Mouse (Mus musculus) ovary, adult 18-20 months (tissue): ENCODE results near the gene Map2k6.
"Not testable (repeated sequence)": the region's sequence is repeated elsewhere in the genome, so short reads cannot be mapped to it uniquely, and the experiment has no call there.

ENCODE experiments used
- DNase-seq: peaks from one replicate; pipeline ENCODE4 v3.0.0; 2022; ENCODE audit warnings: low spot score, mixed read lengths

The Map2k6 gene

DNA sequence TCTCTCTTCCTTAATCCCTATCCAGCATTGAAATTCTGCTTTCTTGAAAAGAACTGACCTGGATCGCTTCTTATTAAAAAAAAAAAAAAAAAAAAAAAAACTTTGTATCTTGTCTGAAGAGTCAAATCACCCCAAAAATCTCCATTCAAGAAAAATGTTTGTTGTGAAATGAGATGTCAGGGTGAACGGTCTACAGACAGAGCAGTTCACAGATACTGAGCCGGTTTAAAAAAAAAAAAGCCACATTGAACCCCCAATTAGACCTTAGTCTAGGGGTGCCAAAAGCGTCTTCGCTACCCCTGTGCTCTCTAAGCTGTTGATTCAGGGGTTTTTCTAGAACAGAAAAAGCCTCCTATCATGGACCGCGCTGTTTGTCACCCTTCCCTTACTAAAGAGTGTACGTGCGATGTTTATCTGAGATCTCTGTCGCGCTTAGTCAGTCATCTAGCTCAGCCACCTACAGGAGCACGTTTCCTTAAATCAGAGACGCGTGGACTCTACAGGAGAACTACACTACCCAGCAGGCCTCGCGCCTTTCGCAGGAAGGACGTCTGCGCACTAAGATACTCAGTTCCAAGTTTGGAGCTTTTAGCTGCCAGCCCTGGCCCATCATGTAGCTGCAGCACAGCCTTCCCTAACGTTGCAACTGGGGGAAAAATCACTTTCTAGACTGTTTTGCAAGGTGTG is at the start of gene Map2k6:
Map2k6 (plus strand) TSS at position 570 of the 687 bp plus-strand sequence.
- peak; percentile 61 for DNase-seq

DNA sequence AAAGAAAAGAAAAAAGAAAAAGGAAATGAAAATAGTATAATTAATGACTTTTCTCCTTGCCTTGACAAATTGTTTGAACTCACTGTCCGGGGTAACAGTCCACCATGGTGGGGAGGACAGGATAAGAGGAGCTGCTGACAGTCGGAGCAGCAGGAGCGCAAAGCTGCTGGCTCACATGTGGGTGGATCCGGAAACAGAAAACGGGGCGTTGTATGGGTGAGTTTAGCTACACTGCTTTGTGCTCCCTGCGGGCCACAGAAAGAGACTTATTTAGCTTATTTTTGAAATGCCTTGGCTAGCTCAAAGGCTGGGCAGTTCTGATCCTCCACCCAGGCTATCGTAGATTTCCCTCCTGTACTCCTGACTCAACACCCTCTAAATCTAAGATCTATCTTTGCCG is 44.7 kb upstream of the Map2k6 start:
- no peak for DNase-seq

DNA sequence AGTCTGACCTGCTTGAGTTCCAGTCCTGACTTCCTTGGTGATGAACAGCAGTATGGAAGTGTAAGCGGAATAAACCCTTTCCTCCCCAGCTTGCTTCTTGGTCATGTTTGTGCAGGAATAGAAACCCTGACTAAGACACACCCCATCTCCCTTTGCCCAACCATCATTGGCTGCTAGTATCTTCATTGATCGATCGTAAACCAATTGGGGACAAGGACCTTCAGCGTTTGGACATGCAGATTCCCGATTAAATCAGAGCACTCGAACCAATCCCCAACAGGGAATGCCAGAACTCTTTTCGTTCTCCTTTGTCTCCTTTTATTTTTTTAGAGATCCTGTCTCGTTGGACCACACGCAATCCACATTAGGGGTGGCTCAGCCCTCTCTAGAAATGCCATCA is 43.8 kb upstream of the Map2k6 start:
- not testable (repeated sequence) for DNase-seq

DNA sequence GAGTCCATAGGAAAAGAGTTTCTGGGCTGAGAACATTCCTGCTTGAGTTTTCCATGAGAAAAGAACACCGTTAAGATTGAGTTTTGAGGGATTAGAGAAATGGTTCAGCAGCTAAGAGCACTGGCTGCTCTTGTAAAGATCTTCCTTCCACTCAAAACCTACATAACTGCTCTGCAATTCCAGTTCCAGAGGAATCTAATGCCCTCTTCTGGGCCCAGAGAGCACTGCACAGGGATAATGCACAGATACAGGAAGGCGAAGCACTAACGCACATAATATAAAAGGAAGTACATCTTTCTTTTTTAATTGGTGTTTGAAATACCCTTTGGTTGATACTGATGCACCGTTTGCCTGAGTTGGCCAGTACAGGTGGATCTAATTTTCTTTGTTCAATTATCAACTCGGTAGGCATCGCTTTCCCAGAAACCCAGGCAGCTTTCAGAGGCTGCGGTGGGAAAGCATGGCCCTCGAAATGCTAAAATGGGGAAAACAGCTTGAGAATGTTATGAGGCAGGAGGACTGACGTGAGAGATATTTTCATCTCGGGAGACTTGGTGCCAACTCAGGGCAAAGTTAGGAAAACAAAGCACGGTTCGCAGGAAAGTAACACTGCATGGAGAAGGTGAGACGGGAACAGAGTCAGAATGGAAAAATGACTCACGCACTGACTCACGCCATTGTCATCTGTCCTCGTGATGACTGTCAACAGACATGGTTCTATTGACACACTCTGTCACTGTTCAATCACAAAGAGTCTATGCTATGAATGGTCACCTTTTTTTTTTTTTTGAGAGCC is 41.0 kb upstream of the Map2k6 start:
- DNase-seq = no peak

DNA sequence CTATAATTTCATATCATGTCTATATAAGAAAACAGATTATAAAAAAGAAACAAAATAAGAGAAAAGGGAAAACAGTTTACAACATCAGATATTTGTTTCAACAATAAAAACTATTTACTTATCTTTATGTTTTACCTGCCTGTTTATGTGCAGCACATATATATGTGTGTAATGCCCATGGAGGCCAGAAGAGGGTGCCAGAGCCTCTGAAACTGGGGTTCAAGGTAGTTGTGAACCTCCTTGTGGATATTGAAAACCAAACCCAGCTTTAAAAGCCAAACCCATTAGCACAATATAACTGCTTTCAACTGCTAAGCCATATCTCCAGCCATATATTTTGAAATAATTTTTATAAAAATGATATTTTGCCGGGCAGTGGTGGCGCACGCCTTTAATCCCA is 33.9 kb upstream of the Map2k6 start:
- DNase-seq = no peak

DNA sequence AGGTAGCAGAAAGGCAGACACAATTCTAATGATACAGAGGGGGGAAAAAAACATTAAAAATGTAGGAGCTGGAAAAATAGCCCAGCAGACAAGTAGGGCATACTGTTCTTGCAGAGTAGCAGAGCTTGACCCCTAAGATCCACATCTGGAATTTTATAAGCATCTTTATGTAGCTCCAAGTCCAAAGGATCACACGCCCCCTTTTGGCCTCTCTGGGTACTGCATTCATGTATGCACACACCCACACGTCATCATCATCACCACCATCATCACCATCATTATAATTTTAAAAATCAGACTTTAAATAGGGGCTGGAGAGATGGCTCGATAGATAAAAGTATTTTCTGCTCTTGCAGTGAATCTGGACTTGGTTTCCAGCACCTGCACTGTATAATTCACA is 32.0 kb upstream of the Map2k6 start:
- DNase-seq = no peak

DNA sequence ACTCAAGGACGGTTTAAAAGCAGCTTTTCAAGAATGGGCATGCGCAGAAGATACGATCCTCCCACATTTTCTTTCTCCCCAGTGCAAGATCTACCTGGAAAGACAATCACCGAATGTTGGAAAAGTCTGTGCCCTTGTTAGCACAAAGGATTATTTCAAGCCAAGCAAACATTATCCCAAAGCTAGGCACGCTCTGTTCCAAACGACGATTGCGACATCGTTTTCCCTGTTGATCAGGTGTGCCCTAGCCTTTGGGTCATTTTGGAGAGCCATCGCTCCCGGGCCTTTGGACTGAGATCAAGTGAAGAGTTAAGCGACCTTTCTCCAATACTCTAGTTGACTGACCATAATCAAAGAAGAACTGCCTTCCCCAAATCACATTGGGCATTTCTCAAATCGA is 31.3 kb upstream of the Map2k6 start:
- DNase-seq = no peak

DNA sequence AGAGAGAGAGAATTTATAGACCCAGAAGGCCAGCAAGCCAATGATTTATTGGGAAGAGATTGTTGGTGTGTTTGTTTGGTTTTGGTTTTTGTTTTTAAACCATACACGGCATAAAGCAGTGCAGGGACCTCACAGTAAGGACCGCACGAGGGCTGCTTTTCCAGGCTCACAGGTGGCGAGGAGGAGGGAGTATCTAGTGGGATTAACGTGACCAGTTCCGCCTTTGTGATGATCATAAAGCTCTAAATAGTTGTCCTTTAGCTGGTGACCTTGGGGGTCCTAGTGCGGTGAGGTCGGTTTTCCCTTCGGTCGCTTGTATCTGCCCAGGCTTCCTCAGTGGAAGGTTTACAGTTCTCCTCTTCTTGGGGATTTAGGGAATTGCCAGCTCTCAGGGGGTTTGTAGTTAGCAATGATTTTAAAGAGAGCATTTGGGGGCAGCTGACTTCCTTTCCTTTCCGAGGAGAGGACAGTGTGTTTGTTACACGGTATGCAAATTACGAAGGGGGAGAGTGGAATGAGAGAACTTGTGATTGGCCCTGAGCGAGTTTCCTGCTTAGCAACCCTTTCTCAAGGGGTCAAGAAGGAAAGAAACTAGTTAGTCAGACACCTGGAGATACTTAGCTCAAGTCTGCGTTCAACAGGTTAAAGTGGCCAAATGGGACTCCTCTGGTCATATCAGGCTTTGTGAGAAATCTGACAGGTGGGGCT is 29.5 kb upstream of the Map2k6 start:
- no peak for DNase-seq

DNA sequence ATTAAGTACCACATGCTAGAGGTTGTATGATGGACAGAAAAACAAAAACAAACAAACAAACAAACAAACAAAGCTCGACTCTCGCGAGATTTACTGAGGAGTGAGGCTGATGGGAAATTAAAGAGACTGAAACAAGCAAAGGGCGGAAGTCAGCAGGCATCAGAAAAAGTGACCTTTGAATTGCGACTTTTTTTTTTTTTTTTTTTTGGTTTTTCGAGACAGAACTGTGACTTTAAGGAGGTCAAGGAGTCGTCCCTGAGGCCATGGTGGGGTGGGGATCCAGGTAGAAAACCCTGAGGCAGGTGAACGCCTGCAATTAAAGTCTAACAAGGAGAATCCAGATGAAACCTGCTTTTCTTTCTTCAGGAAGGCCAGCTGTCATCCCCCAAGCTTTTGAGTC is 27.1 kb upstream of the Map2k6 start:
- DNase-seq = no peak

DNA sequence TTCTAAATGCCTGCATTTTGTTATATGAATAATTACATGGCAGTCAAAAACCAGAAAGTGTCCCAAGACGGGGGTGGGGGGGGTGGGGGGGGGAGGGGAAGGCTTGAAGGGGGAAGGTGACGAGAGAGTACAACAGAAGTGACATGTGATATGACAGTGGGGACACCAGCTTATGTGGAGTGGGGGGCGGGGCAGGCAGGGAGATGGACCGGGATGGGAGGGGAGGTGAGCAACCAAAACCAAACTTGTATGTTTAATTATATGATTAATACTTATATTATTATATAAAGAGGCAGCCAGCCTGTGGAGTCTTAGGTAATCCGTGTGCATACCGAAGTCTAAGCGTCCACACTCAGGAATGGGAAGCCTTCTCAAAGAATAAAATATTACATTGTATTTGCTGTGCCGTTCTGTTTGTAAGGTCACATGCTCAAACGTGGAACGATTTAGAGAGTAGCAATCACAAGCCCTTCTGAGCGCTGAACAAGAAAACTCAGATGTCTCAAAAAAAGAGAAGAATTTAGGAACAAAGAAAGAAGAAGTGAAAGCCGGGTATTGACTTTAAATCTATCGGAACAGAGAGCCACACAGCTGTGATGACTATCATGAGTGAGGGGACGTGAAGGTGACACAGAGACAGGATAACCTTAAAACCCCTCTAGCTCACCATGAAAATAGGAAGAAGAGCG is 26.5 kb upstream of the Map2k6 start:
- DNase-seq = no peak

DNA sequence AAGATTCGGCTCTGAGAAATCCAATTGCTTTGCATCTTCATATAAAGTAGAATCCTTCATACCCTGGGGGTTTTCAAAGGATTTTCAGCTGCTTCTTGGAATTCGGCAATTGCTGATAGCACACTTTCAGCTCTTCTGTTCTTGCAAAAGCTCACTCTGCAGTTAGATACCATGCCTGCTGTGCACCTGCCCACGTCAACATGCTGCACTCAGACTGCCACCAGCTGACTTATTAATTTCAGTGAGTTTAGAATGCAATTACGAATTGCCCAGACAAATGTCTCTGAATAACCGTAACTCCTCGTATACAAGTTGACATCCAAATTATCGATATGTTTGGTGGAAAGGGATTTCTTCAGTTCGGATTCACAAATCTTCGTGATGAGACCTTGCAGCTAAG is 24.9 kb upstream of the Map2k6 start:
- no peak for DNase-seq

DNA sequence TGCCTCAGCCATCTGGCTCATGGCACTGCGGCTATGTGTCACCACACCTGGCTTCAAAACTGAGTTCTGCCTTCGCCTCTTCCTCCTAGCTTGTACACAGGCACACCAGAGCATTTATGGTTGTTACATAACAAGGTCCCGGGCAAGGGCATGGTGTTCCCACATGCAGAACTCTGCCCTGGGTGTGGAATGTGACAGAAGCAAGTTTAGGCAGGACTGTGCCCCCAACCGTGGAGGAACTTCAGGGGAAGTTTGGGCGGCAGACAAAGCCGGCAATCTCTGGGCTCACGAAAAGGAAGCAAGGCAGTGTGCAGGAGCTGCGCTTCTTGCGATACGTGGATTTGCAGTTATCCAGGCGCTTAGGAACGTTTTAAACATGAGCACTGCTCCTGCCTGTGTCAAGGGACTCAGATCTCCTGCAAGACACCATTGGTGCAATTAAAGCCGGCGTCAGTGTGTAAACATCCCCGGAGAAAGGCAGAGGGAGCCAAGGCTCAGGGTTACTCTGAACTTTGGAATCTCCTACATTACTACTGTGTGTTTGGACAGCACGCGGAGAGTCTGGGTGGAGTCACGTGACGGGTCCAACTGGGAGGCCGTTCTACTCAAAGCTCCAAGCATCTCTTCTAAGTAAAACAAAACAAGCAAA is 19.1 kb upstream of the Map2k6 start:
- peak; percentile 64 for DNase-seq

DNA sequence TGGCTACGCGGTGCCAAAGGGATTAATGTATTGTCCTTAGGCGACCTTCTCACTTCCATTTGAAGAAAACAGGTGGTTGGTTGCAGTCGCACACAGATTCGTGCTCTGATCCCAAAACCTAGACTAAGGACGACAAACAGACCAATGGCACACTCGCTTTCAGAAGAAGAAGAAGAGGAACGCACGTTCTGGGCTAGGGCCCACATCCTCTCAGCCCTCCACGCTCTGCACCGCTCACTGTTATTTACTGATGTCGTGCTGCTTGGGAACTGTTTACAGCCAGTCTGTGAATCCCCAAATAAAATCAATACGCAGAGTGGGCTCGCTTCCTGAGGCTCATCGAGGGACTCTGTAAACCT is 18.6 kb upstream of the Map2k6 start:
- no peak for DNase-seq

DNA sequence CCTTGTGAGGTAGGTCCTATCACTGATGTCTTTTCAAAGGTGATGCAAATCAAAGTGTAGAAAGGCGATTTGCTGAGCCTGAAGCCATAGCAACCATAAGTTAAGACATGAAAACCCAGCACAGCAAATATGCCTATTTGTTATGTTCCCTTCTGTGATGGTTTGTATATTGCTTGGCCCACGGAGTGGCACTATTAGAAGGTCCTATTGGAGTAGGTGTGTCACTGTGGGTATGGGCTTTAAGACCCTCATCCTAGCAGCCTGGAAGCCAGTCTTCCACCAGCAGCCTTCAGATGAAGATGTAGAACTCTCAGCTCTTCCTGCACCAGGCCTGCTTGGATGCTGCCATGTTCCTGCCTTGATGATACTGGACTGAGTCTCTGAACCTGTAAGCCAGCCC is 13.4 kb upstream of the Map2k6 start:
- DNase-seq = no peak

DNA sequence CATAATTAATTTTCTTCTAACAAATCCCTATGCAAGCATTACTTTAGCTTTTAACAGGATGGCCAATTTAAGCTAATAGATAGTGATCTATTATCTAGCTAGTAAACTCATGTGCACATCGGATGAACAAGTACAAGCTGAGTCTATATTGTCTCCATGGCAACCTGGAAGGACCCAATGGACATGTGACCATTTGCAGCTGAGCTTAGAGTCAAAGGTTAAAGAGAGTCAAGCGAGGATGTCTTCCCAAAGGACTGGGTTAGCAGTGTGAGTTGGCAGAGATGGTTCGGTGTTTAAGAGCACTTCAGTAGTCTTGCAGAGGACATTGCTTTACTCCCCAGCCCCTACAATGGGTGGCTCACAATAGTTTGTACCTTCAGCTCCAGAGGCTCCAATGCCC is 6.2 kb upstream of the Map2k6 start:
- DNase-seq = no peak

DNA sequence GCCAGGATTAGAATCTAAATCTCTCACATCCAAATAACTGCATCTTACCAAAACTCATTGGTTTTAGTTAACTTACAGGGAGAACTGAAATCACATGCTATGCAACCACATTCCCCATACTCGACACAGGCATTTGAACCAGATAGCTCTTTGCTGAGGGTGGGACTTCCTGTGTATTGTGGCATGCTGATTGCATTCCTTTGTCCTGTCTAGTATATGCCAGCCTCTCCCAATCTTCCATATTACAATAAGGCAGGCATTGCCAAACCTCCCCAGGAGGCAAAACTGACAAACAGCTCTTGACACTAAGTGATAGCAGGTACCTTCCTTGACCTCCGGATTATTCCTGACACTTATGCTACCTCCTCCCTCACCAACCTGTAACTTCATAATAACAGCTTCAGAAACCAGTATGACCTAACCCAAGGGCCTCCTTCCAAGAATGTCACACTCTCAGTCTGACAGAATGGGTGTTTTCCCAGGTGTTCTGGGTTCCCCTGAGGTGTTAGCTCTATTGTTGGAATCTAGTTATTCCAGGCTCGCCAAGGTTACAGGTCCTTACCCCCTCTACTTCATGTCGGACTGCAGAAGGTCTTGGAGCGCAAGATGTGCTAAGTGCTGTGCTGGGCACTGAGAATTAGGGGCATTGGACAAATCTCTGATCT is 4.0 kb upstream of the Map2k6 start:
- DNase-seq = no peak

DNA sequence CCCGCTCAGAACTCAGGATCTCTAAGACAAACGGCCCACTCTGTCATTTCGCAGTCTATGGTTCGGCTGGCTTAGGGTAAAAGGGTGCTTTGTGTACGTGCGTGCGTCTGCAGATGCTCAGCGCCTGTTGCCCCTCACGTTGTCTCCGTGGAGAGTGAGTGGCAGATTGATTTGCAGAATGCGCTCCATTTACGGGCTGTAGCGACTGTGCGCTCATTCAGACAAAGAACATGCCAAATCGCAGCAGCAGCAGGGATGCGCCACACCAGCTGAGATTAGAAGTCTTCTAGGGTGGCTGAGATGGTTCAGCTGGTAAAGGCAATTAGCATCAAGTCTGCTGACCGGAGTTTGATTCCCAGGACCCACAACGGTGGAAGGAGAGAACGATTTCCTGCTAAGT is 2.8 kb upstream of the Map2k6 start:
- DNase-seq = no peak

DNA sequence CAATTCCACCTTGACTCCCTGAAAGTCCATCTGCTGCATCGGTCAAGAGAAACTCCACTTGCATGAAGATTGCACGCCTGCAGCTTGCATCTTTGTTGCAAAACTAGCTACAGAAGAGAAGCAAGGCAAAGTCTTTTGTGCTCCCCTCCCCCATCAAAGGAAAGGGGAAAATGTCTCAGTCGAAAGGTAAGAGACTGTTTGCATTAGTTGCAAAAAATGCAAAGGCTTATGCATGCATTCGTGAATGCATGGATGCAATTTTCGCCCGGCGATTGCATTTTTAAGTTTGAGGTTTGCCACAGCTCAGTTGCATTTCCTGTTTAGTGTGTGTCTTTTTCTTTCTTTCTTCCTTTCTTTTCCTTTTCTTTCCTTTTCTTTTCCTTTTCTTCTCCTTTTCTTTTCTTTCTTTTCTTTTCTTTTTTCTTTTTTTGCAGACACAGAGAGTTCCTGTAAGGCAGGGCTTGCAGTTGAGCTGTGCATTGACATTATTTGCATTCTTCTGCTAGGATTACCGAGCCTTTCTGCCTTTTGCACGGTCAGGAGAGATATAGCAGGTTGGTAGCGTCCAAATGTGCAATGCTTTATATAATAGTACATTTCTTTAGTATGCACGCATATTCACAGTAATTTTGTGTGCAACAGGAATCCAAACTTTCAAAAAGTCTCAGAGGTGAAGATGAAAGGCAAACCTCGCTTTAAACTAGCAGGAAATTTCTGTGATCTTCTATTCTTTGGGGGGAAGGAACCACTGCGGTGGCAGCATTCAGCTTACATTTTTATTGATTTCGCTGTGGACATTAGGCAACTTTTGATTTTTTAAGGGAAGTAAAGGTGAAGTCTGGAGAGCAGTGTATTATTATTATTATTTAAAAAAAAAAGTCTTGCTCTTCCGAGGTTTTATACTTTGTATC is 573 bp downstream of the Map2k6 start:
- DNase-seq = no peak

DNA sequence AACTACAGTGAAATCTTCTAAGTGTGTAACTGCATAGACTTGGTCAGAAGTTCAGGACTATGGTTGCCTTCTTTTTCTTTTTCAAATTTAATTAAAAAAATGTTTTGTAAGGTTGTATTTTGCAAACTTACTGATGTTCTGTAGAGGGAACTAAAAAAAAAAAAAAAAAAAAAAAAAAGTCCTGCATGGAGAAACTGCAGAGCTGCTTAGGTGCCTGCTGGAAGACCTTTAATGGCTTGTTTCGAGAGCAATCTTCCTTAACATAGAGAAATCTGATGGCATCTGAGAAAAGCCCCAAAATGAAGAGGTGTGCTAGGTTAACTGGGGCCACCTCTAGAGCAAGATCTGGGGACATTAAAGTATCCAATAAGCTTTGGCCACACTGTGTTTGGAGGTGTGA is 1.4 kb downstream of the Map2k6 start:
- no peak for DNase-seq

DNA sequence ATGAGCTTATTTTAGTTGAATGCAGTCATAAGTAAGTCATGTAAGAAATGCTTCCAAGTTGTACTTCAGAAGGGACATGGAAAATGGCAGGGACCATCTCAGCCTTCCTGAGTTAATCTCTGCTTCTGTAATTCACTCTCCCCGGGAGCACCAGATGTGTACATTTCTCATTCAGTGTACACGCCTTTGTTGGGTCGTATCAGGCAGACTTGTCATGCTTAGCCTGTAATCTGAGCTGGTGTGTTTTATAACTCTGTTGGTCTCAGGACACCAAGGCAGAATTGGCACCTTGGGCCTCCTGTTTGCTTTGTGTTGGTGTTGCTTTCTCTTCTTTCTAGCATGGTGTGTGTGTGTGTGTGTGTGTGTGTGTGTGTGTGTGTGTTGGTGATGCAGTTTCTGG is 3.7 kb downstream of the Map2k6 start:
- no peak for DNase-seq

DNA sequence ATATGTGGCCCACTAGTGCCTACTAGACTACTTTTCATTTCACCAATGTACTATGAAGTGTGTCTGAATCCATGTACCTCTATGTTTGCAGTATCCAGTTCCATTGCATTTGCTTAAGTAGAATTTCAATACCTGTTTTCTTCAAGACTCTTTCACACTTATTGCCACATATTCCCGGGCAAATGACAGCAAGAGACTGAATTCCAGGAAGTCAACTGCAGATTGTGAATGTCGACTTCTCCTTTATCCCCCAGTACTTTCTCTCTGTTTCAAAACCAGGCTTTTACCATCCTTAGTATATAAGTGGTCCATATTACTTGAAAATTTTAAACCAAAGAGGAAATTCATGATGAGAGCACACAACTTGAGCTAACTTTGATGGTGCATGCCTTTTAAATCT is 4.7 kb downstream of the Map2k6 start:
- no peak for DNase-seq
